Mouse (Mus musculus) CH12.LX (cell line): ENCODE data around the gene Kmt5a. TPM values are rescaled to one million over a fixed set of nuclear protein-coding genes. Genes with fewer than 3 reads are reported as not detected.

Source experiments
- DNase-seq: peaks from one replicate; pipeline ENCODE4 v3.0.0-alpha.2; 2013; ENCODE audit errors: extremely low read depth
- H3K27ac ChIP-seq: 2 replicates; pipeline ENCODE4 v1.5.1; 2012; ENCODE audit warnings: low read depth, mild to moderate bottlenecking, control low read depth, moderate library complexity; ENCODE audit not compliant: insufficient read depth
- H3K27me3 ChIP-seq: replicated peaks from 2 replicates; pipeline ENCODE3; 2012; ENCODE audit warnings: inconsistent platforms
- H3K36me3 ChIP-seq, 2 experiments: replicated peaks in 1 of 2; 2 replicates each; pipeline versions ENCODE3 to v1.6.1; 2012; ENCODE audit warnings: inconsistent platforms in 1 of 2, low read length in 1 of 2, mild to moderate bottlenecking in 1 of 2, mixed read lengths in 1 of 2, moderate library complexity in 1 of 2; ENCODE audit not compliant: control insufficient read depth in 1 of 2, insufficient read depth in 1 of 2
- H3K4me1 ChIP-seq, 2 experiments: 2 replicates each; pipeline ENCODE4 v1.6.1; 2012; ENCODE audit warnings: inconsistent platforms in 1 of 2, moderate library complexity in 1 of 2; ENCODE audit not compliant: insufficient read depth in 2 of 2, control insufficient read depth in 1 of 2
- H3K4me2 ChIP-seq: 2 replicates; pipeline ENCODE4 v1.6.1; 2012; ENCODE audit warnings: low read depth, mild to moderate bottlenecking, control low read depth; ENCODE audit not compliant: poor library complexity, insufficient read depth, severe bottlenecking
- H3K4me3 ChIP-seq, 3 experiments: fragments of 150-350 bp in 1 of 3; sonication (generic) in 1 of 3; replicated peaks in 1 of 3; 2 replicates each; pipeline versions ENCODE3 to v1.5.1; 2011 to 2012; ENCODE audit warnings: low read depth in 2 of 3, low read length in 2 of 3, mild to moderate bottlenecking in 2 of 3, moderate library complexity in 2 of 3, control low read depth in 1 of 3, improper control_type of control experiment in 1 of 3, inconsistent platforms in 1 of 3, mixed read lengths in 1 of 3; ENCODE audit not compliant: poor library complexity in 1 of 3
- H3K79me2 ChIP-seq: replicated peaks from 2 replicates; pipeline ENCODE4 v1.6.1; 2012; ENCODE audit warnings: mild to moderate bottlenecking, moderate library complexity; ENCODE audit not compliant: control insufficient read depth, poor library complexity, insufficient read depth, severe bottlenecking; ENCODE audit errors: extremely low read depth
- H3K9ac ChIP-seq: 2 replicates; pipeline ENCODE4 v1.6.1; 2012; ENCODE audit warnings: low read depth, mild to moderate bottlenecking, control low read depth, moderate library complexity; ENCODE audit not compliant: insufficient read depth
- H3K9me3 ChIP-seq: replicated peaks from 2 replicates; pipeline ENCODE3; 2012; ENCODE audit warnings: low read length, inconsistent platforms, mixed read lengths
- BHLHE40 ChIP-seq: IDR thresholded peaks from 2 replicates; pipeline ENCODE4 v1.6.1; 2011; ENCODE audit warnings: mild to moderate bottlenecking, low read depth, low read length, improper control_type of control experiment
- CHD2 ChIP-seq: IDR thresholded peaks from 2 replicates; pipeline ENCODE4 v1.6.1; 2011; ENCODE audit warnings: low read length, improper control_type of control experiment
- CTCF ChIP-seq, 2 experiments: IDR thresholded peaks in 1 of 2; conservative IDR thresholded peaks in 1 of 2; 2 replicates each; pipeline ENCODE4 v1.5.1; 2011 to 2012; ENCODE audit warnings: low read depth in 2 of 2, low read length in 2 of 2, improper control_type of control experiment in 1 of 2, inconsistent platforms in 1 of 2, mild to moderate bottlenecking in 1 of 2, moderate library complexity in 1 of 2
- ELF1 ChIP-seq: IDR thresholded peaks from 2 replicates; pipeline ENCODE4 v1.6.1; 2014; ENCODE audit warnings: low read depth, mild to moderate bottlenecking, inconsistent platforms, low read length, improper control_type of control experiment
- ETS1 ChIP-seq: conservative IDR thresholded peaks from 2 replicates; pipeline ENCODE4 v1.6.1; 2012; ENCODE audit warnings: low read depth, mild to moderate bottlenecking, inconsistent platforms, low read length, improper control_type of control experiment, moderate library complexity
- GABPA ChIP-seq: IDR thresholded peaks from 2 replicates; pipeline ENCODE4 v1.6.1; 2012; ENCODE audit warnings: low read depth, low read length, improper control_type of control experiment, inconsistent platforms; ENCODE audit not compliant: insufficient replicate concordance
- HCFC1 ChIP-seq: IDR thresholded peaks from 2 replicates; pipeline ENCODE4 v1.6.1; 2012; ENCODE audit warnings: low read depth, mild to moderate bottlenecking, inconsistent platforms, low read length, improper control_type of control experiment
- IRF4 ChIP-seq: IDR thresholded peaks from 2 replicates; pipeline ENCODE4 v1.6.1; 2014; ENCODE audit warnings: low read depth, mild to moderate bottlenecking, inconsistent platforms, low read length, improper control_type of control experiment
- JUN ChIP-seq: IDR thresholded peaks from 2 replicates; pipeline ENCODE4 v1.6.1; 2011; ENCODE audit warnings: low read depth, mild to moderate bottlenecking, low read length, improper control_type of control experiment, moderate library complexity; ENCODE audit not compliant: insufficient read depth
- KAT2A ChIP-seq: IDR thresholded peaks from 2 replicates; pipeline ENCODE4 v1.6.1; 2012; ENCODE audit warnings: low read length, improper control_type of control experiment, inconsistent platforms; ENCODE audit not compliant: insufficient replicate concordance
- MAFK ChIP-seq: IDR thresholded peaks from 2 replicates; pipeline ENCODE4 v1.6.1; 2011; ENCODE audit warnings: low read length, improper control_type of control experiment; ENCODE audit not compliant: insufficient replicate concordance
- MAX ChIP-seq: IDR thresholded peaks from 2 replicates; pipeline ENCODE4 v1.6.1; 2011; ENCODE audit warnings: low read length, improper control_type of control experiment
- MAZ ChIP-seq: IDR thresholded peaks from 2 replicates; pipeline ENCODE4 v1.6.1; 2012; ENCODE audit warnings: low read depth, mild to moderate bottlenecking, inconsistent platforms, low read length, improper control_type of control experiment, moderate library complexity
- MXI1 ChIP-seq: IDR thresholded peaks from 2 replicates; pipeline ENCODE4 v1.6.1; 2011; ENCODE audit warnings: mild to moderate bottlenecking, low read depth, low read length, improper control_type of control experiment
- NELFE ChIP-seq: IDR thresholded peaks from 2 replicates; pipeline ENCODE4 v1.6.1; 2011; ENCODE audit warnings: low read depth, low read length, improper control_type of control experiment
- NRF1 ChIP-seq: IDR thresholded peaks from 2 replicates; pipeline ENCODE4 v1.6.1; 2014; ENCODE audit warnings: low read depth, mild to moderate bottlenecking, inconsistent platforms, low read length, improper control_type of control experiment, moderate library complexity
- POLR2A ChIP-seq: IDR thresholded peaks from 2 replicates; pipeline ENCODE4 v1.6.1; 2011; ENCODE audit warnings: low read depth, mild to moderate bottlenecking, improper control_type of control experiment, low read length
- RAD21 ChIP-seq: IDR thresholded peaks from 2 replicates; pipeline ENCODE4 v1.6.1; 2011; ENCODE audit warnings: low read depth, mild to moderate bottlenecking, low read length, improper control_type of control experiment, moderate library complexity
- SIN3A ChIP-seq: IDR thresholded peaks from 2 replicates; pipeline ENCODE4 v1.6.1; 2012; ENCODE audit warnings: low read length, improper control_type of control experiment, inconsistent platforms
- SMC3 ChIP-seq: IDR thresholded peaks from 2 replicates; pipeline ENCODE4 v1.6.1; 2011; ENCODE audit warnings: low read depth, low read length, improper control_type of control experiment
- TBP ChIP-seq: conservative IDR thresholded peaks from 2 replicates; pipeline ENCODE4 v1.6.1; 2011; ENCODE audit warnings: low read depth, low read length, improper control_type of control experiment
- TCF12 ChIP-seq: IDR thresholded peaks from 2 replicates; pipeline ENCODE4 v1.6.1; 2014; ENCODE audit warnings: low read depth, mild to moderate bottlenecking, inconsistent platforms, low read length, improper control_type of control experiment
- UBTF ChIP-seq: IDR thresholded peaks from 2 replicates; pipeline ENCODE4 v1.6.1; 2012; ENCODE audit warnings: low read depth, mild to moderate bottlenecking, inconsistent platforms, low read length, improper control_type of control experiment, moderate library complexity
- USF1 ChIP-seq: IDR thresholded peaks from 2 replicates; pipeline ENCODE4 v1.6.1; 2014; ENCODE audit warnings: low read depth, mild to moderate bottlenecking, inconsistent platforms, low read length, improper control_type of control experiment
- USF2 ChIP-seq: conservative IDR thresholded peaks from 2 replicates; pipeline ENCODE4 v1.6.1; 2011; ENCODE audit warnings: low read depth, low read length, improper control_type of control experiment
- ZMIZ1 ChIP-seq: IDR thresholded peaks from 2 replicates; pipeline ENCODE4 v1.6.1; 2012; ENCODE audit warnings: low read depth, mild to moderate bottlenecking, inconsistent platforms, low read length, improper control_type of control experiment
- ZNF384 ChIP-seq: IDR thresholded peaks from 2 replicates; pipeline ENCODE4 v1.6.1; 2012; ENCODE audit warnings: low read depth, low read length, improper control_type of control experiment, inconsistent platforms
- dilution Hi-C: fragments of 300-500 bp; cut with MboI; formaldehyde crosslinking; loops from 2 replicates; pipeline ENCODE4 v1.14.3; 2020; ENCODE audit warnings: low sequenced_read_pairs; ENCODE audit not compliant: extremely low pct_unique_long_range_greater_than_20kb, extremely low pct_ligation_motif_present
- in situ Hi-C: fragments of 300-500 bp; cut with MboI; formaldehyde crosslinking; loops from 3 replicates; pipeline ENCODE4 v1.14.3; 2019; ENCODE audit warnings: low sequenced_read_pairs, low pct_ligation_motif_present, low pct_unique_long_range_greater_than_20kb, mixed read lengths
- polyA plus RNA-seq: library from polyadenylated mRNA; unstranded; fragments of >175 nt; gene quantifications from 2 replicates; pipeline ENCODE4 v1.2.1, GENCODE M21; 2012; ENCODE audit warnings: low read depth; ENCODE audit not compliant: insufficient read length
- total RNA-seq, 2 experiments: library from RNA; depleted of rRNA; stranded (reverse); fragments of 300-350 nt in 1 of 2; fragments of >200 nt in 1 of 2; gene quantifications; 2 replicates each; pipeline ENCODE4 v1.2.3; 2012 to 2014

Kmt5a gene
- total and polyA plus RNA-seq, 3 experiments = 55.3 to 151 (median 62.8) TPM

- peak; percentile 29 for DNase-seq
- H3K27me3 ChIP-seq = no peaks in the 10 kb centered on the region
- H3K27ac ChIP-seq = peak overlapping the region; percentile 39; the same call in 1 of the 2 replicates
- H3K36me3 ChIP-seq = peaks cover 0 to 15% of the 10 kb centered on the region in 2 experiments
- no peaks in the 10 kb centered on the region for H3K9me3 ChIP-seq
- peak overlapping the region; percentile 94 to 98 (median 97) for H3K4me3 ChIP-seq
- peaks cover 7 to 22% of the 10 kb centered on the region in 2 experiments for H3K4me1 ChIP-seq
- dilution Hi-C loops (no loop called here), in situ Hi-C loops (loop anchor here (25.0 kb wide), 1 partner anchor 437 kb away; the partner anchor contains the start of genes Ccdc92 and Zfp664)
- peak overlapping the region; percentile 33; the same call in 1 of the 2 replicates for H3K4me2 ChIP-seq
- TF ChIP-seq ELF1 (no peak), UBTF (0 out of 2 replicates have a peak, but pooled peaks have one; percentile 63)
- peaks cover 50% of the 10 kb centered on the region for H3K79me2 ChIP-seq
- H3K9ac ChIP-seq = peak overlapping the region; percentile 97
These were observed 14.9 kb upstream of the Kmt5a start for GRCm38 (mm10) chr5:124424723-124425411.

- Histone ChIP-seq H3K4me2 (peak within 1 kb of the TSS; percentile 64), H3K4me3 (peak within 1 kb of the TSS; percentile 94 to 98 (median 97)), H3K9me3 (no peaks in the 10 kb centered on the region), H3K36me3 (peaks cover 0 to 13% of the 10 kb centered on the region in 2 experiments), H3K27me3 (no peaks in the 10 kb centered on the region), H3K27ac (peak within 1 kb of the TSS; percentile 74; the same call in 1 of the 2 replicates), H3K4me1 (peaks cover 7 to 22% of the 10 kb centered on the region in 2 experiments), H3K9ac (peak within 1 kb of the TSS; percentile 97), H3K79me2 (peaks cover 44% of the 10 kb centered on the region)
- dilution Hi-C loops (no loop called here), in situ Hi-C loops (loop anchor here (25.0 kb wide), 1 partner anchor 437 kb away; the partner anchor contains the start of genes Ccdc92 and Zfp664)
- DNase-seq = peak; percentile 95
- TF ChIP-seq MXI1 (peak; percentile 70; the same call in 1 of the 2 replicates), MAZ (peak; percentile 96), IRF4 (no peak; the same call in 1 of the 2 replicates), TBP (no peak), GABPA (no peak), CHD2 (peak; percentile 98), USF2 (peak; percentile 72), TCF12 (peak; percentile 34), ELF1 (peak; percentile 92), RAD21 (no peak), SMC3 (no peak), ZNF384 (0 out of 2 replicates have a peak, but pooled peaks have one; percentile 11), MAFK (no peak), KAT2A (peak; percentile 67; the same call in 1 of the 2 replicates), NRF1 (peak; percentile 88), ZMIZ1 (peak; percentile 57; the same call in 1 of the 2 replicates), MAX (peak; percentile 79; the same call in 1 of the 2 replicates), POLR2A (peak; percentile 56), SIN3A (peak; percentile 60; the same call in 1 of the 2 replicates), BHLHE40 (peak; percentile 89), CTCF (conservative IDR thresholded peaks at IDR 0.05 in 1 of 2, IDR thresholded peaks at IDR 0.05 in 1 of 2; ENCODE audit: low read depth in 2 of 2, low read length in 2 of 2) (0 out of 4 replicates have a peak, but pooled peaks of 1 of the 2 experiments have one; percentile 7), JUN (no peak), UBTF (no peak), USF1 (peak; percentile 91), NELFE (peak; percentile 71), ETS1 (0 out of 2 replicates have a peak, but pooled peaks have one; percentile 20), HCFC1 (peak; percentile 88)
These were observed 14.1 kb upstream of the Kmt5a start, which contains the start of gene Sbno1 for GRCm38 (mm10) chr5:124425412-124426259. Gene Sbno1 (minus strand): TSS chr5:124426001.
